Mouse (Mus musculus) layer of hippocampus, adult 2 months (tissue): Measurements from ENCODE around the gene Trim15. TPM values are rescaled to one million over a fixed set of nuclear protein-coding genes. Genes with fewer than 3 reads are reported as not detected.

ENCODE experiments used
- DNase-seq, 2 experiments: peaks; one replicate each; pipeline ENCODE4 v3.0.0; 2022; ENCODE audit warnings: low spot score in 2 of 2
- H3K27ac ChIP-seq: fragments of 200-600 bp; 2 replicates; pipeline ENCODE4 v1.8.1; 2022
- H3K4me3 ChIP-seq: fragments of 200-600 bp; 2 replicates; pipeline ENCODE4 v1.8.1; 2022; ENCODE audit warnings: mild to moderate bottlenecking
- CTCF ChIP-seq: fragments of 200-600 bp; conservative IDR thresholded peaks from 2 replicates; pipeline ENCODE4 v1.8.1; 2022; ENCODE audit warnings: antibody characterized with exemption, mild to moderate bottlenecking, moderate library complexity
- long read RNA-seq, 2 experiments: library from polyadenylated mRNA; stranded (forward); transcript quantifications; one replicate each; pipeline ENCODE4 v2.0.0; 2021; ENCODE audit warnings: borderline mapping rate in 2 of 2
- total RNA-seq, 2 experiments: library from RNA; stranded (reverse); gene quantifications; 2 replicates each; pipeline ENCODE4 v1.2.3; 2021

The Trim15 gene
- total RNA-seq: not detected
- long read RNA-seq, experiment 1: 0 reads
- long read RNA-seq, experiment 2: 0 reads

- Histone ChIP-seq H3K27ac (no peak within 1 kb of the TSS), H3K4me3 (no peak within 1 kb of the TSS)
- no peak for DNase-seq
- no peak for TF ChIP-seq CTCF
These were observed at the start of gene Trim15 for GRCm38 (mm10) chr17:36866719-36867527. Gene Trim15 (minus strand): TSS chr17:36867210.

- Histone ChIP-seq H3K4me3 (no peak overlapping the region), H3K27ac (no peak overlapping the region)
- DNase-seq: peak; percentile 26 to 68
- peak; percentile 84 for TF ChIP-seq CTCF
These were observed 48.1 kb upstream of the Trim15 start for GRCm38 (mm10) chr17:36915076-36915475.

- peak; percentile 90 for TF ChIP-seq CTCF
- DNase-seq: peak; percentile 70 to 86
- H3K27ac ChIP-seq: no peak overlapping the region
These were observed 47.1 kb upstream of the Trim15 start for GRCm38 (mm10) chr17:36914108-36914507.

GRCm38 (mm10) chr17:36912031-36912430, 45.0 kb upstream of the Trim15 start:
- Histone ChIP-seq H3K27ac (no peak overlapping the region), H3K4me3 (no peak overlapping the region)
- no peak for TF ChIP-seq CTCF
- no peak for DNase-seq

More at GRCm38 (mm10) chr17:36914108-36914507, 47.1 kb upstream of the Trim15 start:
- H3K4me3 ChIP-seq: no peak overlapping the region

- no peak for DNase-seq
- no peak for TF ChIP-seq CTCF
These were observed 42.8 kb upstream of the Trim15 start for GRCm38 (mm10) chr17:36909802-36910201.

GRCm38 (mm10) chr17:36908235-36908634, 41.2 kb upstream of the Trim15 start:
- no peak for DNase-seq
- no peak for TF ChIP-seq CTCF
- Histone ChIP-seq H3K4me3 (no peak overlapping the region), H3K27ac (no peak overlapping the region)

More at GRCm38 (mm10) chr17:36909802-36910201, 42.8 kb upstream of the Trim15 start:
- no peak overlapping the region for H3K4me3 ChIP-seq
- H3K27ac ChIP-seq: no peak overlapping the region

GRCm38 (mm10) chr17:36903651-36904050, 36.6 kb upstream of the Trim15 start:
- H3K27ac ChIP-seq: no peak overlapping the region
- DNase-seq: no peak
- H3K4me3 ChIP-seq: no peak overlapping the region
- no peak for TF ChIP-seq CTCF

GRCm38 (mm10) chr17:36900691-36901090, 33.7 kb upstream of the Trim15 start:
- peak; percentile 58 for TF ChIP-seq CTCF
- no peak overlapping the region; the same call in 1 of the 2 replicates for H3K27ac ChIP-seq
- DNase-seq: no peak
- H3K4me3 ChIP-seq: no peak overlapping the region

GRCm38 (mm10) chr17:36900001-36900400, 33.0 kb upstream of the Trim15 start:
- DNase-seq: peak; percentile 46 to 50
- no peak overlapping the region for H3K4me3 ChIP-seq
- peak overlapping the region; percentile 54; the same call in 1 of the 2 replicates for H3K27ac ChIP-seq
- TF ChIP-seq CTCF: no peak

GRCm38 (mm10) chr17:36899376-36899775, 32.4 kb upstream of the Trim15 start:
- no peak for TF ChIP-seq CTCF

GRCm38 (mm10) chr17:36897552-36898205, 30.7 kb upstream of the Trim15 start, which contains the start of gene Trim31:
Gene Trim31 (plus strand): TSS chr17:36898118.
- TF ChIP-seq CTCF: no peak
- Histone ChIP-seq H3K27ac (no peak within 1 kb of the TSS), H3K4me3 (no peak within 1 kb of the TSS)
- no peak for DNase-seq

More at GRCm38 (mm10) chr17:36899376-36899775, 32.4 kb upstream of the Trim15 start:
- H3K4me3 ChIP-seq: no peak overlapping the region
- peak overlapping the region; percentile 54; the same call in 1 of the 2 replicates for H3K27ac ChIP-seq
- DNase-seq: no peak

GRCm38 (mm10) chr17:36897065-36897464, 30.1 kb upstream of the Trim15 start:
- no peak overlapping the region for H3K4me3 ChIP-seq
- no peak overlapping the region for H3K27ac ChIP-seq
- TF ChIP-seq CTCF: no peak
- no peak for DNase-seq

GRCm38 (mm10) chr17:36896583-36896982, 29.6 kb upstream of the Trim15 start:
- peak; percentile 87 for TF ChIP-seq CTCF
- peak in 1 of 2 experiments; percentile 48 for DNase-seq
- Histone ChIP-seq H3K27ac (no peak overlapping the region), H3K4me3 (no peak overlapping the region)
